Mouse (Mus musculus) olfactory bulb, adult 2 months (tissue): ENCODE data around the gene Nlrc4.

ENCODE experiments used
- CTCF ChIP-seq: fragments of 200-500 bp; IDR thresholded peaks from 2 replicates; pipeline ENCODE4 v1.5.1; 2012; ENCODE audit warnings: low read depth, mild to moderate bottlenecking, low read length, moderate library complexity; ENCODE audit not compliant: insufficient read depth
- POLR2A ChIP-seq: fragments of 200-500 bp; IDR thresholded peaks from 2 replicates; pipeline ENCODE4 v1.6.1; 2012; ENCODE audit warnings: mild to moderate bottlenecking, low read depth, low read length, moderate library complexity; ENCODE audit not compliant: insufficient read depth

DNA sequence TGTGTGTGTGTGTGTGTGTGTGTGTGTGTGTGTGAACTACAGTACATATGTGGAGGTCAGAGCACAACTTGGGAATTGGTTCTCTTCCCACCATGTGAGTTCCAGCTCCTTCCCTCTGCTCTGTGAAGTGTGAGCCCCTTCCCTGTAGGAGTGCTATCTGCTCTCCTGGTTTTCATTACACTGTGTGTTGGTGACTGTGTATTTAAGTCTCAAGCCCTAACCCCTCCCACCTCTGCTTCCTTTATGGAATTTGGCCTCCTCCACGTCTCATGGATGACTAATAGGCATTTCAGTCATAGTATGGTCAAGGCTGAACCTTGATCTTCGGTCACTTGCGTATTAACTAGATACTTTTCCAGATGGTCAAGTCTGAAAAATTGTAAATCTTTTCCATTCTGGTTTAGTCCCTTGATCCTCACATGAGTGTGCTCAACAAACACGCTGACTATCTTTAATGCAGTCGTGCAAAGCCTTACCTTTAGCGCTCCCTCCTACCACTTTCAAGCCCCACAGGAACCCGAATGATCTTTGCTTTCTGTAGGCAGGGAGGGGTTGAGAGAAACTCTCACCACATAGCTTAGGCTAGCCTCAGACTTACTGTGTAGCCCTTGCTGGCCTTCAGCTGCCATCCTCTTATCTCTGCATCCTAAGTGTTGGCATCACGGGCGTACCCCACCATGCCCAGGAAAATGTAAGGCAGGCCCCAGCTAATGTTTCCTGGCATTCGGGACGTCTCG lies 56.3 kb downstream of the Nlrc4 start:
- TF ChIP-seq CTCF (no peak), POLR2A (no peak)
